In genomic region chr11:119163734-119163992, GRCm38 (mm10) we compare ENCODE assay signal across 29 mouse cellular contexts.
DNase-seq lines count a peak whose midpoint lies in the region; ATAC-seq and TF ChIP-seq lines count a peak whose summit lies in the region.
"Had no signal": no experiment of that assay in that cellular context is flagged by ENCODE, and none has a peak within 500 bp of the region (broad histone marks: within the 10 kb centered on the region; RNA-seq: fewer than 3 reads in every experiment).

No protein-coding gene starts in this region.

- no peak for TF ChIP-seq POLR2A in spleen, adult 2 months (IDR thresholded peaks at IDR 0.05; ENCODE audit: low read depth, low read length)

- H3K27me3 ChIP-seq in forebrain, embryonic 13.5 days: 0 out of 2 replicates have a peak, but pooled peaks cover under 1% of the 10 kb centered on the region
- H3K27me3 ChIP-seq in forebrain, embryonic 14.5 days (replicated peaks; ENCODE audit: control insufficient read depth, insufficient read depth, low read length): no peaks in the 10 kb centered on the region
- H3K27me3 ChIP-seq in kidney, embryonic 15.5 days: no peaks in the 10 kb centered on the region
- no peaks in the 10 kb centered on the region for H3K27me3 ChIP-seq in spleen, adult 2 months (ENCODE audit: control insufficient read depth, insufficient read depth, low read length)
- H3K27me3 ChIP-seq in splenic B cell, adult 2 months (ENCODE audit: control insufficient read depth, insufficient read depth, low read length, poor library complexity, severe bottlenecking): no peaks in the 10 kb centered on the region
- H3K27me3 ChIP-seq in hindbrain, postnatal 0 days (ENCODE audit: insufficient read depth, low read length): no peaks in the 10 kb centered on the region
- H3K27me3 ChIP-seq: embryonic facial prominence, embryonic 12.5 days; hindbrain, embryonic 12.5 days; liver, embryonic 15.5 days; midbrain, embryonic 15.5 days; neural tube, embryonic 15.5 days; stomach, embryonic 15.5 days had no signal

- H3K4me3 ChIP-seq in forebrain, embryonic 13.5 days: no peak overlapping the region
- H3K4me3 ChIP-seq in forebrain, embryonic 14.5 days (ENCODE audit: low read depth, low read length): no peak overlapping the region
- no peak overlapping the region for H3K4me3 ChIP-seq in kidney, embryonic 15.5 days (replicated peaks)
- no peak overlapping the region for H3K4me3 ChIP-seq in spleen, adult 2 months (ENCODE audit: extremely low read depth, insufficient read depth, insufficient read length)
- H3K4me3 ChIP-seq in hindbrain, postnatal 0 days (ENCODE audit: low read length): no peak overlapping the region
- H3K4me3 ChIP-seq: embryonic facial prominence, embryonic 12.5 days; heart, embryonic 13.5 days; hindbrain, embryonic 12.5 days; left cerebral cortex, adult 2 months; limb, embryonic 12.5 days; liver, embryonic 15.5 days; midbrain, embryonic 10.5 days; midbrain, embryonic 15.5 days; neural tube, embryonic 15.5 days; stomach, embryonic 15.5 days had no signal

- H3K4me1 ChIP-seq in forebrain, embryonic 13.5 days: peaks cover 34% of the 10 kb centered on the region
- H3K4me1 ChIP-seq in forebrain, embryonic 14.5 days (ENCODE audit: control insufficient read depth, insufficient read depth, low read length): peaks cover 5% of the 10 kb centered on the region; the same call in 1 of the 2 replicates
- peaks cover 52% of the 10 kb centered on the region for H3K4me1 ChIP-seq in kidney, embryonic 15.5 days
- H3K4me1 ChIP-seq in spleen, adult 2 months (ENCODE audit: control insufficient read depth, insufficient read depth, insufficient read length): peaks cover 26% of the 10 kb centered on the region
- H3K4me1 ChIP-seq in hindbrain, postnatal 0 days (ENCODE audit: insufficient read depth, low read length): peaks cover 4% of the 10 kb centered on the region; the same call in 1 of the 2 replicates
- H3K4me1 ChIP-seq: liver, embryonic 15.5 days had no signal

- WGBS in forebrain, embryonic 13.5 days: 93% methylated on average over 7 of the region's 7 CpGs
- 94% methylated on average over 7 of the region's 7 CpGs for WGBS in forebrain, embryonic 14.5 days
- WGBS in kidney, embryonic 15.5 days: 93% methylated on average over 7 of the region's 7 CpGs
- 68% methylated on average over 7 of the region's 7 CpGs for WGBS in spleen, adult 2 months
- WGBS in hindbrain, postnatal 0 days: 79% methylated on average over 7 of the region's 7 CpGs

- H3K36me3 ChIP-seq in forebrain, embryonic 13.5 days (ENCODE audit: poor library complexity, severe bottlenecking): no peaks in the 10 kb centered on the region
- no peaks in the 10 kb centered on the region for H3K36me3 ChIP-seq in forebrain, embryonic 14.5 days (ENCODE audit: control insufficient read depth, insufficient read depth, low read length)
- H3K36me3 ChIP-seq in kidney, embryonic 15.5 days: no peaks in the 10 kb centered on the region
- no peaks in the 10 kb centered on the region for H3K36me3 ChIP-seq in spleen, adult 2 months (ENCODE audit: control insufficient read depth, insufficient read depth, low read length)
- H3K36me3 ChIP-seq in splenic B cell, adult 2 months (ENCODE audit: control insufficient read depth, insufficient read depth, low read length, poor library complexity, severe bottlenecking): no peaks in the 10 kb centered on the region
- no peaks in the 10 kb centered on the region for H3K36me3 ChIP-seq in hindbrain, postnatal 0 days (ENCODE audit: insufficient read depth, low read length)
- H3K36me3 ChIP-seq: embryonic facial prominence, embryonic 12.5 days; heart, embryonic 13.5 days; hindbrain, embryonic 12.5 days; liver, embryonic 15.5 days; midbrain, embryonic 10.5 days; midbrain, embryonic 15.5 days; neural tube, embryonic 15.5 days; stomach, embryonic 15.5 days had no signal

- no peak overlapping the region for H3K9ac ChIP-seq in forebrain, embryonic 13.5 days
- no peak overlapping the region for H3K9ac ChIP-seq in forebrain, embryonic 14.5 days (ENCODE audit: low read length)
- H3K9ac ChIP-seq in kidney, embryonic 15.5 days: no peak overlapping the region
- H3K9ac ChIP-seq in hindbrain, postnatal 0 days (replicated peaks; ENCODE audit: low read length): no peak overlapping the region
- H3K9ac ChIP-seq: embryonic facial prominence, embryonic 12.5 days; heart, embryonic 13.5 days; hindbrain, embryonic 12.5 days; limb, embryonic 12.5 days; liver, embryonic 15.5 days; midbrain, embryonic 15.5 days; neural tube, embryonic 15.5 days; stomach, embryonic 15.5 days had no signal

- TF ChIP-seq CTCF in spleen, adult 2 months (IDR thresholded peaks at IDR 0.05; ENCODE audit: extremely low read depth, insufficient read depth, insufficient read length, insufficient replicate concordance): no peak
- no peak for TF ChIP-seq CTCF in hindbrain, postnatal 0 days (IDR thresholded peaks at IDR 0.05; ENCODE audit: low read depth)

- no peak for ATAC-seq in forebrain, embryonic 13.5 days
- ATAC-seq in forebrain, embryonic 14.5 days: no peak
- ATAC-seq in kidney, embryonic 15.5 days (replicated peaks; ENCODE audit: low FRiP score): no peak
- no peak for ATAC-seq in hindbrain, postnatal 0 days
- ATAC-seq: forebrain, embryonic 16.5 days; midbrain, embryonic 15.5 days had no signal

- no peak overlapping the region for H3K4me2 ChIP-seq in forebrain, embryonic 13.5 days
- no peak overlapping the region for H3K4me2 ChIP-seq in forebrain, embryonic 14.5 days (ENCODE audit: low read length)
- H3K4me2 ChIP-seq in kidney, embryonic 15.5 days: no peak overlapping the region
- no peak overlapping the region for H3K4me2 ChIP-seq in hindbrain, postnatal 0 days (ENCODE audit: low read depth, low read length)
- H3K4me2 ChIP-seq: embryonic facial prominence, embryonic 12.5 days; hindbrain, embryonic 12.5 days; limb, embryonic 12.5 days; liver, embryonic 15.5 days; midbrain, embryonic 15.5 days; neural tube, embryonic 15.5 days; stomach, embryonic 15.5 days had no signal

- no peak for DNase-seq in forebrain, embryonic 14.5 days (ENCODE audit: low spot score)
- DNase-seq in kidney, adult 11 months: no peak
- DNase-seq in spleen, adult 2 months (ENCODE audit: low read depth in 1 of 2, low spot score in 2 of 2): no peak
- DNase-seq in spleen, postnatal 4 days (ENCODE audit: low spot score in 2 of 2): no peak
- peak; percentile 13 for DNase-seq in splenic B cell, adult 2 months (ENCODE audit: low read depth, low spot score)
- DNase-seq in hindbrain, postnatal 0 days (ENCODE audit: low spot score): no peak
- DNase-seq: adrenal gland, postnatal 25 days; cerebellum, adult 11-12 months; cerebellum, adult 9-11 months; embryo, embryonic 11 days; heart, postnatal 36 days; kidney, adult 18-20 months; kidney, postnatal 10 days; lung, postnatal 14 days; spleen, adult 18-20 months; thymus, postnatal 36 days had no signal

- no peaks in the 10 kb centered on the region for H3K9me3 ChIP-seq in forebrain, embryonic 13.5 days (replicated peaks)
- no peaks in the 10 kb centered on the region for H3K9me3 ChIP-seq in forebrain, embryonic 14.5 days (replicated peaks; ENCODE audit: control insufficient read depth, low read length)
- no peaks in the 10 kb centered on the region for H3K9me3 ChIP-seq in kidney, embryonic 15.5 days (replicated peaks)
- no peaks in the 10 kb centered on the region for H3K9me3 ChIP-seq in hindbrain, postnatal 0 days (ENCODE audit: low read length)
- H3K9me3 ChIP-seq: embryonic facial prominence, embryonic 12.5 days; heart, embryonic 13.5 days; hindbrain, embryonic 12.5 days; limb, embryonic 12.5 days; liver, embryonic 15.5 days; midbrain, embryonic 10.5 days; midbrain, embryonic 15.5 days; neural tube, embryonic 15.5 days; stomach, embryonic 15.5 days had no signal

- H3K27ac ChIP-seq in forebrain, embryonic 13.5 days: peak overlapping the region; percentile 14; the same call in 1 of the 2 replicates
- H3K27ac ChIP-seq in forebrain, embryonic 14.5 days (ENCODE audit: low read depth, low read length): no peak overlapping the region
- H3K27ac ChIP-seq in kidney, embryonic 15.5 days: peak overlapping the region; percentile 24; the same call in 1 of the 2 replicates
- peak overlapping the region; percentile 60; the same call in 1 of the 2 replicates for H3K27ac ChIP-seq in spleen, adult 2 months (ENCODE audit: insufficient read depth, low read length)
- H3K27ac ChIP-seq in hindbrain, postnatal 0 days: no peak overlapping the region
- H3K27ac ChIP-seq: embryonic facial prominence, embryonic 12.5 days; left cerebral cortex, adult 2 months; limb, embryonic 12.5 days; liver, embryonic 15.5 days; midbrain, embryonic 10.5 days; midbrain, embryonic 15.5 days had no signal

Comparison
In these comparisons a context has a peak if more than half of its experiments do, and no peak if none do; other contexts are left out.
1. H3K27ac ChIP-seq: peak in forebrain, embryonic 13.5 days (single experiment), kidney, embryonic 15.5 days (single experiment) and spleen, adult 2 months (single experiment); none in forebrain, embryonic 14.5 days (single experiment) and hindbrain, postnatal 0 days (single experiment).